Mouse (Mus musculus): ENCODE data around the gene Dlg2.

Dlg2 gene

DNA sequence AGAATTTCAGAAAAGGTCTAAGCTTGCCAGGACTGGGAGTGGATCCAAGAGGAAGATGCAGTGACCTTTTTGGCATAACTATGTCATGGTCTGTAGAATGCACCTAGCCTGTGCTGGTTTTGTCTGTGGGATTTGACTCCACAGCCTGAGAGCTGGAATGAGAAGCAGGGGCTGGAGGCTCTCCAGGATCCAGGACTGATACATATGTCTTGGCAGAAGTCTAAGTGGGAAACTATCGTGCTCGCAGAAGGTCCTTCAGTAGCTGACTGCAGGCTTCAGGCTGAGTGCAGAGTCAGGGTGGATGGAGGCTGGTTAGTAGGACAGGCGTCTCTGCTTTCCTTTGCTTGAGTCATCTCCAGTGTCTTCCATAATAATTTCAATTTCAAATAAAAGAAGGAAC lies 807.7 kb downstream of the Dlg2 start:
- no peak for DNase-seq (ENCODE audit: low spot score)

DNA sequence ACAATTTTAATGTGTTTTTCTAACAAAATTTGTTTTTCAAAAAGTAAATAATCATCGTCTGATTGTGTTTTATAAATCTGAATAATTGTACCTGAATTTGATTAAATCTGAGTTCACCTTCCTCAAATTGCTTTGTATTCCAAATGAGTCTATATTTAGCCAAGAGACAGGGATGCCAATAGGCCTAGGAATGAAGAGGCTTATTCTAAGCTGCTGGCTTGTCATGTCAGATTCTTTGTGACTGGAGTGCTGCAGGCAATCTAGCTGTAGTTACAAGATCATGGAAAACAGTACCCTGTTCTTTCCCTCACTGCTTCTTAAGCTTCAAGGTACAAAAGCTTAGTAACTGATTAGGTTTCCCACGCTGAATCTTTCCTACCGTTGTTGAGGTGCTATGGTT lies 811.9 kb downstream of the Dlg2 start:
- no peak for DNase-seq (ENCODE audit: low spot score)

DNA sequence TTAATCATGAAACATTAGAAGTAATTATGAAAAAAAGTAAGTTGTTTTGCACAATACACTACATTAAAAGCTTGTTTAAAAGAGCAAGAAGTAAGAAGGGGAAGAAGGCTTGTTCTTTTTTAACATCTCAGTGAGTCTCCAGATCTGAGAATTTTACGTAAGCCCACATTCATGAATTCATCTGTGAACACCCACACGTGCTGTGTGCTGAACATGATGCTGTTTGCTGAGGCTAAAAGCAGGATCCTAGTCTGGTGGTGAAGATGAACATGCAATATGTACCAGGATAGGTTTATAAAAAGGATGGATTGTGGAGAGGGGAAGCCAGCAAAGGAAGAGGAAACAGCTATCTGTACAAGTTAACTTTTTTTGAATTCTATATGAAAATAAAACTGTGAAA lies 819.7 kb downstream of the Dlg2 start:
- DNase-seq (ENCODE audit: low spot score): no peak

DNA sequence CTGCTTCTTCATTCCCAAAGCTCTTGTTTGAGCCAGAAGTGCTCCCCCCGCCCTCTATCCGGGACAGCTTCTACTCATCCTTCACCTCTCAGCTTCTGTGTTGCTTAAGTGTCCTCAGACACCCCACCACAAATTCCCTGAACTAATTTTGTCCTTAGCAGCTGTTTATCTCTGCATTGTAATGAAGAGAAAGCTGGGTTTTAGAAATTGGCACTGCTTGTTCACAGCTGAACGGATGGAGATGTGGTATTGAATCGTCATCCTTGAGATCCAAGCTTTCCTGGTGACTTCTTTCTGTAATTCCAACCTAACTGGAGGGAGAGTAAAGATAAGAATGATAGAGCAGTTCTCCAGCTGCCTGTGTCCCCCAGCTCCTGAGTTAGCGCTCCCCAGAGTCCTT lies 834.7 kb downstream of the Dlg2 start:
- DNase-seq (ENCODE audit: low spot score): no peak

DNA sequence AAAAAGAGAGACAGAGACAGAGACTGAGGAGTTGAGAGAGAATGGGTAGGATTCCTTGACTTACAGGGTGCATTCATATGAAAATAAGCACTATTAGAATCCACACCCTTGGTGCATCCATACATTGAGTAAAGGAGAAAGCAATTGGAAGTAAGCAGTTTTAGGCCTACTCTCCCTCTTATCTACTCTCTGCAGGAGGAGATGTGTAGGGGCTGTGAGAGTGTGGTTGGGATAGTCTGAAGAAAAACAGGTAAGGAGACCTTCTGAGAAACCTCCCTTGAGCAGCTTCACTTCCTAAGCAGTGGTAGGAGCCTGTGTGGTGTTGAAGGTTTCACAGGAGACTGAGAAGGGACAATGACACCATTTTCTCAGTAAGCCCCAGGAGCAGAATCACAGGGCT lies 868.6 kb downstream of the Dlg2 start:
- DNase-seq (ENCODE audit: low spot score): no peak

DNA sequence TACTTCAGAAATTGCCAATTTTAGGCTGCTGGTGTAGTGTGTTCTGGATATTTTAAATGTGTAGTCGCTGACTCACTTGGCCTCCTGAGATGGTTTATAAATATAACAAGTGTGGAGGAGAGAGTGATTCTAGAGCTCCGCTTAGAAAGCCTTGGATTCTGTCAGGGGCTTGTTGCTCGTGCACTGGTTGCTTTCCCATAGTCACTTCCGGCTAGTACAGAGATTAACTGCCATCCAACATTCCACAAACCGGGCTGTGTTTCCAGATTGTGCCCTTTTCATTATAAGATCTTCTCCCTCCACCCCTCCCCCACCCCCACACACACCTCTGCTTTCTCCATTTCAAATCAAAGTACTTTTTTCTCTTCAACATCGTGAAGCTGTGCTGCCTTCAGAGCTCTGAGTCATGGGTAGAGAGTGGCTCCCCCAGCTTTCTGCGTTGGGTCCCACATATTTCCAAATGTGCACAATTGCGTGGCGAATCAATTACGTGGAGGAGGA lies 893.4 kb downstream of the Dlg2 start:
- DNase-seq (ENCODE audit: low spot score): no peak

DNA sequence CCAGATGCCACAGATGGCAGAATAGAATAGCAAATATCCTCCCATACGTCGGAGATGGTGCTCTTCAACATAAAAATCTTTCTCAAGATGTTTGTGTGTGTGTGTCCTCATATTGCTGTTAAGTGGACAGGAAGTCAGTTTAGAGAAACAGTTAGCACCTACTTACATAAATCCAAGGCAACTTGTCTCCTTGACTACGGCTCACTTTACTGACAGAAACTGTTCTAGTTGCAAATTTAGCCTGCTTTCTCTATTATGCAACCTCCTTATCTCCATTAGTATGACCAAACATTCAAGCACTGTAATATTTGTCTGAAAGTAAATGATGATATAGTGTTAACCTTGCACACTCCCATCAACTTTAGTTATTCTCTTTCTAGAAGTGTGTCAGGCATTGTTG lies 905.8 kb downstream of the Dlg2 start:
- no peak for DNase-seq (ENCODE audit: low spot score)

DNA sequence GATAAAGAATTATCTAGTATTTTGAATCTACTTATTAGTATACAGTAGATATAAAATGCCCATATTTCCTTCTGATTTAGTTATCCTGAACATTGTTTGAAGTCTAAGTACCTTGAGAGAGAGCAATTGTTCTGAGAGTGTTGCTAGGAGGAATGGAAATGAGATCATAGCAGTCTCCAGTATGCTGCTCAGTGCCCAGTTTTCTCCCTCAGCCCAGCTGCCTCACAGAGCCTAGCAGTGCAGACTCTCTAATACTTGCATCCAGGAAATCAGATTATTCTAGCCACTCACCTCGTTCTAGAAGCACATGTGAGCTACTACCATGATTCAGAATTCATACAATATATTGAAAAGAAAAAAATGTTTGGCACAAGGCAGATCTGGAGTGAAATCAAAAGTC lies 907.4 kb downstream of the Dlg2 start:
- DNase-seq (ENCODE audit: low spot score): no peak

DNA sequence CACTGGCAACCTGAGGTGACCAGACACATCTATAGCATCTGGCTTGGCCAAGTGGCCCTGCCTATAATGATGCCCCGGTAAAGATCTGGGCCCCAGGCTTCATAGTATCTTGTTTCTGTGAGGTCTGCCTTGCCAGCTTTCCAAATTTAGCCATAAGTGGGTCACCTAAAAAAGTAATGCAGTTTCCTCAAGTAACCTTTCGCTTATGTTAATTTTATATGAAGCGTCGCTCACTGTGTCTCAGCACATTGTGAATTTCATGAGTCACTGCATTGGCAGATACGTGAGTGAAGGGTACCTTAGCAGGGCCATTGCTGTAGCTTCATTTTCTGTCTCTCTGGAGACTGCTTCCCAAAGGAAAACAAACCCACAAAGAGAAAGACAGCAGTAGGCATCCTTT lies 912.8 kb downstream of the Dlg2 start:
- no peak for DNase-seq (ENCODE audit: low spot score)

DNA sequence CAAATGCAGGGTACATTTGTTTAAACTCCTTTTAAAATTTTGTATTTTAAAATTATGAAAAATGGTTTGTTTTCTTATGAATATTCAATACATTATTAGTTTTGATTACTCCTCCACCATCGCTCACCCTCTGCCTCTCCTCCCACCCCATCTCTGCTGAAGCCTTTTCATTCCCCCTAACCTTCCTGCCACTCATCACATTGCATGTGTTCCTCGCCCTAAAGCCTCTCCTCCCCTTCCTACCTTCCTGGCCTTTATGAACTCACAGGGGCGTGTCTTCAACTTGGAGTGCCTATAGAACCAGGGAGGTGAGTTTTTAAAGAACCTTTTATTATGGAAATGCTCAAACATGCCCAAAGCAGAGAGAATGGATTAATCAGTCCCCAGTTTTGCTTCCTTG lies 921.4 kb downstream of the Dlg2 start:
- no peak for DNase-seq (ENCODE audit: low spot score)

DNA sequence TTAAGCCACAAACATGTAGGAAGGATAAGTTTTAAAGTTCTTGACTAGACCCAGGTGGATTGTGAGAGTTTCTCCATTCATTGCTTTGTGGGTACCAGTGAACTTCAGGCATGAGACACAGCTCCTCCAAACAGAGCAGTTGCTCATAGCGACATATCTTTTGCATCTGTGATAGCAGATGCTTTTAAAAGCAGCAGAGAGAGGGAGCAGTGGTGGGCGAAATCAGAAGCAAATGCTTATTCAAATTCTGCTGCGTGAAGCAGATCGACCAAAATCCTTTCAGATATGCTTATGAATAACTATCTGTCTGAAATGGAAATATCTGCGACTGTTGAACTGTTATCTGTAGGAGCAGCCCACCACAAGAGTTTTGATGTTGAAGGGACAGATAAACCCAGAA lies 935.6 kb downstream of the Dlg2 start:
- DNase-seq (ENCODE audit: low spot score): no peak

DNA sequence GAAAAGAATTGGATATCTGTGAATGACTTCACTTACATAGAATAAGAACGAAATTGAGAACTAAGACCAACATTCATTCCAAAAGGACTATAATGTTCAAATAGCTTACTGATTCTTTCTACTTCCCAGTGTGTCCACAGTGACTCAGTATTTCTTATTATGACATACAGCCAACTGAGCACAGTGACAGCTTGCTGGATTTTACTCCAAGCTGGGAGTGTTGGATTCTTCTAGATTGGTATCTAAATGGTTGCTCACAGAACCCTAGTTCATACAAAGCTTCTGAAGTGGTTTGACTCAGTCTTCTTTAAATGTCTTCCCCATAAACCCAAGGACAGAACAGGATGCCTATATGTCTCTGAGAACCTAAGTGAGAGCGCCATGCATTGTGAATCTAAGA lies 937.7 kb downstream of the Dlg2 start:
- no peak for DNase-seq (ENCODE audit: low spot score)

DNA sequence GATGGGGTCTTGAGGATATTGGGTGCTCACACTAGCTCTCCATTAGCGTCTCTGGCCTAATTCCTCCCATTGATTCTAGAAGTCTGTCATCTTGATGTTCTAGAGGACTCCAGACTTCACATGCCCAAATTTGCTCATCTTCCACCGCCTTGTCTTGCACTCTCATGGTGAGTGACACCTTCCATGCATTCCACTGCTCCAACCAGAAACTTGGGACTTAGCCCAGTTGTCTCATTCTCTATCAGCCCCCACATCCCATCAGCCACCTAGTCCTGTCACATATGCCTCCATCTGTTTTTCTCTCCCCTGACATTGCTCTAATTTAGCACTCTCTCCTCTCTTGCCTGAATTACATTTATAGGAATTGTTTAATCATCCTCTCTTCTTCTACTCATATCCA lies 938.3 kb downstream of the Dlg2 start:
- DNase-seq (ENCODE audit: low spot score): no peak

DNA sequence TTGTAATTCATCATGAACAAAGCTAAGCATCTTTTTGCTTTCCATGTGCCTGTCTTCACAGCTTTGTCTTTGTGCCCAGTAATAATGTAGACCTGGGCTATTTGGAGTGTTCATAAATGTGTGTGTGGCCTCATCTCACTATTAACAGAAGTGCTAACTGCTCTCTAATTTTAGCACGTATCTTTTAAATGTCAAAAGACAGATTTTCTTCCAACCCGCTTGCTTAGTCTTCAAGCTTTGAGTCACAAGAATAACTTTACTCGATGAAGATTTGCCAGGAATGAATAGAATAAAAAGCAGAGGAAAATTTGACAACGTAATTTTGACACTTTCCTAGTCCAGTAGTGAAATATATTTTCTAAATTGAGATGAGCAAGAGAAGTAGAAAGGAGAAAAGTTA lies 943.7 kb downstream of the Dlg2 start:
- no peak for DNase-seq (ENCODE audit: low spot score)

DNA sequence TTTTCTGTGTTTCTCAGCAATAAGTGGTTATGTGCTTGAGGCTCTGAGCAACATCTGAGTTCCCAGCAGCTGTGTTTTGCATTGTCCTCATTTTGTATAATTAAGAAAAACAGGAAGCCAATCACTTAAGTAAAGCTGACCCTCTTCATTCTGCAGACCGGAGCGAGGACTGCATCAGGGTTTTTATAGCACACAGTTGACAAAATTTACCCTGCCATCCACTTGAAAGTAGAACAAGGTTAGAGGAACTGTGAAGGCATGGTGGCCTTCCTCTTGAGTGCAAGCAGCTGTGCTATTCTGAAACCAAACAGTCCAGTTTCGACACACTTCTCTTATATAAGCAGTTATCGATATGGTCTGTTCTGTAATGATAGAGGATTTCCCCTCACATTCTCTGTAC lies 947.3 kb downstream of the Dlg2 start:
- no peak for DNase-seq (ENCODE audit: low spot score)

DNA sequence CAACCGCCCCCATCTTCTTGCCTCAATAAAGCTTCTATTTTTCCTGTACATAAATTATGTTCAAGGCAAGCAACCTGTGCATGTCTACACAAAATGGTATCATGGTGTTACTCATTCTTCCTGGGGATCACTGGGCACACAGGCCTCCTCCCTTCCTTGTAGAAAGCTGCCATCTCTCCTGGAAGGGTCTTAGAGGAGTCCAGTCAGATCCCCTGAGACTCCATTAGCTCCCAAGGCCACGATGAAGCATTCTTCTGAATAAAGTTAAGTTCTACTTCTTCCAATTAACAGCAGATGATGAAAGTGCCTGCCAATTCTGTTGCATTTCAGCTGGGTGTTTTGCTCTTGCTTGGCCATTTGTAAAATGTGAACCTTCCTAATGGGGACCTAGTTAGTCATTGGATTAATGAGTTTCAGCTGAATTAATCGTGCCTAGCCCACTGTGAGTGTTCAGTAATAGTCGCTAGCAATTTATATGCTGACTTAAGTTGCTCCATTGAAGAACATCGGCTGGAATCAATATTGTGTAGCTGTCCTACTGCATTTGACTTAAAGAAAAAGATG lies 953.3 kb downstream of the Dlg2 start:
- DNase-seq (ENCODE audit: low spot score): no peak

DNA sequence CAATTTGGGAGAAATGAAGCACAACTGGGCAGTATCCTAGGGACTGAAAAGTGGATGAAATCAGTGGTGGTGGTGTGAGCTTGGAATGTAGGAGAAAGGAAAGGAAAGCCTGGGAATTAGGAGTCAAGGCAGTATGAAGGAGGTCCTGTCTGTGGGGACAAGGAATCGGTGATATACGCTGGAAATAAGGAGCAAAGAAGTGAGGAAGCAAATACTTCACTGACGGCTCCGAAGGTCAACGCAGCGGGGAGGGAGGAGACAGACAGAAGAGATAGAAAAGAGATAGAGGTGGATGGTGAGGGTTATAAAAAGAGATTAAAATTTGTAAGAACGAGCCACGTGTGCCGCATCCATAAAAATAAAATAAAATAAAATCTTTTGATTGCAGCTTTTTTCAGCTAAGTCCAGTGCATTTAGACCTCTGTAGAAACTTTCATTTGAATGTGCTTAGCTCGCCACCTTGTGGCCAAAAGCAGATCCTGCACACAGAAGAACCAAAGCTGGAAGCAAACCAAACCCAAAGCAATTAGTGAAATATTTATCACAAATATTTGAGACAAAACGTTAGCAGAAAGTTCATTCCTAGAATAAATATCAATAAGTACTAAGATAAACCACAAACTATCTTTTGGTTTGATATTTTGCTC lies 955.2 kb downstream of the Dlg2 start:
- DNase-seq (ENCODE audit: low spot score): peak; percentile 5

DNA sequence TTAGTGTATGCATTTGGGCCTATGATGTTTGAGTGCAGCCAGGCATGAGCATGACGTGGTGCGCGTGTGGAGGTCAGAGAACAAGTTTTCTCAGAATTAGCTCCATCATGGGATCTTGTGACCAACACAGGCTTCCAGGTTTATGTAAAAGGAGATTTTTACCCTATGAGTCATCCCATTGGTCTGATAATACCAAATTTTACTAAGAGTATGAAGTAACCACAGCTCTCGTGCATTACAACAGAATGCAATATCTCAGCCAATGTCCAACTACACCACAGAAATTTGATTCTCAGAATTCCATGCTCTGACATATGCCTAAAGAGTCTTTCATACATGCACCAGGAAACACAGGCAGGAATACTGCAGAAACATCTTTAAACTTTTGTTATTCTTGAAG lies 956.1 kb downstream of the Dlg2 start:
- no peak for DNase-seq (ENCODE audit: low spot score)

DNA sequence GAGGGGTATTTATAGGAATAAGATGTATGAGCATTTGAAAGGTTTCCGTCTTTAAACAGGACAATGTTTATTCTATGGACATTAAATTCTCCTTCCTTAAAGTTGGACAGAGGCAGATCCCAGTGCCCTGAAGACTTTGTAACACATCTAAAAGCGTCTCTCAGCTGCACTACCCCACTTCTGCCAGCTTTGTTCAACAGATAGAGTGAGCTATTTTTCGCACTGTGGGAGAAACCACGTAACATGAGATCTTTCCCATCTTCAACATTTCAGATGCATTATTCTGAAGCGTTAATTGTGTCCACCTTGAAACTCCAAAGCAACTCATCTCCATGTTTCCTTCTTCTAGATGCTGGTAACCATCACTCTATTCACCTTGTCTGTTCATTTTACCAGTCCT lies 958.3 kb downstream of the Dlg2 start:
- DNase-seq (ENCODE audit: low spot score): no peak

DNA sequence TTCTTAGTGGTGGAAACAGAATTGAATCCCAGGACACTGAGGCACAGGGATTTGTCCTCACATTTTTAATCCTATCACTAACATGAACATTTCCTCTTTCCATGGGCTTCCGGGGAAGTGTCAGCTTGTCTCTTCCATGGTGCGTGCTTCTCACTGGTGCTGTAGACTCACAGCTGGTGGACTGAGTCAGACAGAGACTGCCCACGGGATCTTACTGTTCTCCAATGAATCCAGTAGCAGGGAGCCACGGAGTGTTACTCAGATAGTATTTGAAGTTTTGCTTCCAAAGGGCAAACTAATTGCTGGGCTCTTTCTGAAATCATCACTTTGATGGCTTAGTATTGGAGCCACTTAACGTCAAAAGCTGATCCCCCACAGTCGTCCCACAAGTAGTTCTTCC lies 963.9 kb downstream of the Dlg2 start:
- no peak for DNase-seq (ENCODE audit: low spot score)

DNA sequence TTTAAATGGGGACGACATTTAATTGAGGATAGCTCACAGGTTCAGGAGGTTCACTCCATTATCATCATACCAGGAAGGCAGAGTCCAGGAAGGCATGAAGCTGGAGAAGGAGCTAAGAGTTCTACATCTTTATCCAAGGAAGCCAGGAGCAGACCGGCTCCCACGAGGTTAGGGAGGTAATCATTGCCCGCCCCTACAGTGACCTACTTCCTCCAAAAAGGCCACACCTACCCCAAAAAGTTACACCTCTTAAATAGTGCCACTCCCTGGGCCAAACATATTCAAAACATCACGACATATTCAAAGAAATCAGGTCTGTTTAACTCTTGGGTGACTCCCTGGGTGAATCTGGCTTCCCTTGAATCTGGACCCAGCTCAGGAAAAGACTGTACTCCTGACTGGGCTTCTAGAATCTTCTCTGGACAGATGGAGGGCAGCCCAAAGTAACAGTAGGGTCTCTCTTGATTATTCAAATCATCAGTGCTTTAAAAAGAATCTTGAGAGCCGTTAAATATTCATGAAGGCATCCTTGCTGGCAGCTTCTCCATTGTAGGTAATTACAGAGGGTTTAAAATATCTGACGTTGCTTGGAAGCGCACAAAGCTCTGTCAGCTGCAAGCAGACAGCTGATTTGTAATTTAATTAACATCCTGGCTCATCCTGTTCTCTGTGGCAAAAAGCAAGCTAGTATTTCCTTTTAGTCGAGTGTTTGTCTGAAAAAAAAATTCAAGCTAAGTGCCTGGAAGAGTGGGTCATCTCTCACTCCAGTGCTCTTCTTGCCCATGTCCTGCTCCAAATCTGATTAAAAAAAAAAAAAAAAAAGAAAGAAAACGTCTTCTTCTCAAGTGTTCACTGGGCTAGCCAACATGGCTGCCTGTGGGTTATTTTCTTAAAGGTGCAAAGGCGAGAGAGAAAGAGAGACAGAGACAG lies 966.2 kb downstream of the Dlg2 start:
- no peak for DNase-seq (ENCODE audit: low spot score)

DNA sequence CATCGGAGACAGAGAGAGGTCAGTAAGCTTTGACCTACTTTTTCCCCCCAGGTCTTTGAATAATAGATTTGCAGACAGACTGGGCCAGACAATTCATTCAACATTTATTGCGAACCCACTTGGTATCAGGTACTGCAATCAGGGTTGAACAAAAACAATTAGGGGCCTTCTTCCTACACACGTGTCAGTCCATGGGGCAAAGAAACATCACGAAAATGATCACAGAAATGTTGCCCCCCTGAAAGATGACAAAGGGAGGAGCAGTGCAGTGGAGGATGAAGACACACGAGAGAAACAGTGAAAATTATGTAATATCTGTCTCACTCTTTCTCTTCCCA lies 966.9 kb downstream of the Dlg2 start:
- no peak for DNase-seq (ENCODE audit: low spot score)

DNA sequence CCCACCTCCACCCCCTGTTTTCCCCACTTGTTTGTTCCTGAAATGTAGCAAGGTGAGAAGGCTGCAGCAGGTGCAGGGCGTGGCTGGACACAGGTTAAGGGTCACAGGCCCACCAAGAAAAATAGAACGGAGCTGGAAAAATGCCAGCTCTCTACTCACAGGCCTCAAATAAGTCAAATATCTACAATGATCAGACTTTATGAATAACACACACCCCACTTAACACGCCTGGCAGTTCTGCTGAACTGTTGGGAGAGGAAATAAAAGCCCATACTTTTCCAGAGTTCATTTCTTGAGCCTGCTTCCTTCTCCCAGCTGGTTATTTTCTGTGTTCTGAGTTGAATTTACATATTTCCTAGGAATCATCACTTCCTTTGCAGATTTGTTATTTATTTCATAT lies 967.4 kb downstream of the Dlg2 start:
- no peak for DNase-seq (ENCODE audit: low spot score)

Measured in ovary, postnatal 14 days (tissue).